Mouse (Mus musculus) kidney, embryonic 15.5 days (tissue): Measurements from ENCODE around the gene Rimklb. TPM values are rescaled to one million over a fixed set of nuclear protein-coding genes. Genes with fewer than 3 reads are reported as not detected.
A peak's percentile ranks its signal among the peaks of the same experiment; 100 is the strongest.
"Not testable (repeated sequence)": the region's sequence is repeated elsewhere in the genome, so short reads cannot be mapped to it uniquely, and the experiment has no call there.

ENCODE experiments used
- ATAC-seq: fragments of 200-750 bp; cut with Nextera tagmentation; replicated peaks from 2 replicates; pipeline ENCODE4 v1.8.0; 2017; ENCODE audit warnings: moderate TSS enrichment; ENCODE audit not compliant: low FRiP score
- H3K27ac ChIP-seq: fragments of 300-500 bp; sonication (generic); 2 replicates; pipeline ENCODE4 v1.5.1; 2015; ENCODE audit warnings: mild to moderate bottlenecking, inconsistent platforms
- H3K27me3 ChIP-seq: fragments of 300-500 bp; sonication (generic); 2 replicates; pipeline ENCODE4 v1.6.1; 2015; ENCODE audit warnings: inconsistent platforms
- H3K36me3 ChIP-seq: fragments of 300-500 bp; sonication (generic); 2 replicates; pipeline ENCODE4 v1.6.1; 2015; ENCODE audit warnings: inconsistent platforms
- H3K4me1 ChIP-seq: fragments of 300-500 bp; sonication (generic); 2 replicates; pipeline ENCODE4 v1.6.1; 2015; ENCODE audit warnings: inconsistent platforms
- H3K4me2 ChIP-seq: fragments of 300-500 bp; sonication (generic); 2 replicates; pipeline ENCODE4 v1.6.1; 2015; ENCODE audit warnings: moderate library complexity, mild to moderate bottlenecking, inconsistent platforms
- H3K4me3 ChIP-seq: fragments of 300-500 bp; sonication (generic); replicated peaks from 2 replicates; pipeline ENCODE4 v1.5.1; 2015; ENCODE audit warnings: mild to moderate bottlenecking, inconsistent platforms
- H3K9ac ChIP-seq: fragments of 300-500 bp; sonication (generic); 2 replicates; pipeline ENCODE4 v1.6.1; 2015; ENCODE audit warnings: mild to moderate bottlenecking, inconsistent platforms
- H3K9me3 ChIP-seq: fragments of 300-500 bp; sonication (generic); replicated peaks from 2 replicates; pipeline ENCODE4 v1.6.1; 2016; ENCODE audit warnings: inconsistent platforms
- WGBS: fragments of 180-500 bp; shearing (Covaris S2); methylation state at CpG from one replicate; pipeline ENCODE4 v1.1.7; 2015; ENCODE audit warnings: mixed read lengths; 5-methylcytosine and 5-hydroxymethylcytosine counted together
- polyA plus RNA-seq: library from polyadenylated mRNA; unstranded; fragments of >200 nt; fragmentation: Nextera tagmentation; extraction: Ambion mirVana; gene quantifications from 2 replicates; pipeline ENCODE4 v1.2.1, GENCODE M21; 2015

The Rimklb gene
- polyA plus RNA-seq: 15.3 and 16.2 TPM in 2 replicates

DNA sequence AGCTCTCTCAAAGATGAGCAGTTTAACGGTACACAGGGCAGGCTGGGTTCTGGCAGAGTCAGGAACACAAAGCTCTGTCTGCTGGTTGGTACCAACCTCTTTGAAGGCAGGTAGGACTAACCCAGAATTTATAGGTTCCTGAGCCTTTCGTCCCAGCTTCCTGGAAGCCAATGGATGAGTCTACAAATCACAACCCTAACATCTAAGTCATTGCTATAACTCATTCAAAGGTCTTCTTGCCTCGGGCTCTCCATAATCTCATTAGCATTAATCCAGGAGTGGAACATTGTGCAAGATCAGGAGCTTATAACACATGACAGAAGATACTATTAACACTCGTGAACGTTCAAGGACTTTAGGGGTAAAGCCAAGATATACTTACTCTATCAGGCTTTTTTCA, at the start of gene Rimklb:
Gene Rimklb (minus strand): TSS at position 101 of the 400 bp plus-strand sequence.
- WGBS: 76% methylated on average over 5 of the region's 5 CpGs
- ATAC-seq: no peak
- Histone ChIP-seq H3K9me3 (no peaks in the 10 kb centered on the region), H3K27me3 (no peaks in the 10 kb centered on the region), H3K36me3 (no peaks in the 10 kb centered on the region), H3K4me3 (no peak within 1 kb of the TSS), H3K4me2 (no peak within 1 kb of the TSS), H3K4me1 (peaks cover 27% of the 10 kb centered on the region), H3K9ac (no peak within 1 kb of the TSS), H3K27ac (no peak within 1 kb of the TSS)

- WGBS: 74% methylated on average over 10 of the region's 10 CpGs
- no peak for ATAC-seq
Measured at GRCm38 (mm10) chr6:122545948-122546347, 47.4 kb upstream of the Rimklb start.

GRCm38 (mm10) chr6:122545289-122545882, 46.8 kb upstream of the Rimklb start:
- Histone ChIP-seq H3K27me3 (no peaks in the 10 kb centered on the region), H3K36me3 (no peaks in the 10 kb centered on the region), H3K9ac (no peak overlapping the region), H3K27ac (no peak overlapping the region), H3K4me3 (no peak overlapping the region), H3K4me1 (no peaks in the 10 kb centered on the region), H3K4me2 (no peak overlapping the region), H3K9me3 (no peaks in the 10 kb centered on the region)
- ATAC-seq: no peak
- 71% methylated on average over 9 of the region's 9 CpGs for WGBS

More at GRCm38 (mm10) chr6:122545948-122546347, 47.4 kb upstream of the Rimklb start:
- Histone ChIP-seq H3K4me3 (no peak overlapping the region), H3K9me3 (no peaks in the 10 kb centered on the region), H3K9ac (no peak overlapping the region), H3K27me3 (no peaks in the 10 kb centered on the region), H3K36me3 (no peaks in the 10 kb centered on the region), H3K27ac (no peak overlapping the region), H3K4me1 (no peaks in the 10 kb centered on the region), H3K4me2 (no peak overlapping the region)

DNA sequence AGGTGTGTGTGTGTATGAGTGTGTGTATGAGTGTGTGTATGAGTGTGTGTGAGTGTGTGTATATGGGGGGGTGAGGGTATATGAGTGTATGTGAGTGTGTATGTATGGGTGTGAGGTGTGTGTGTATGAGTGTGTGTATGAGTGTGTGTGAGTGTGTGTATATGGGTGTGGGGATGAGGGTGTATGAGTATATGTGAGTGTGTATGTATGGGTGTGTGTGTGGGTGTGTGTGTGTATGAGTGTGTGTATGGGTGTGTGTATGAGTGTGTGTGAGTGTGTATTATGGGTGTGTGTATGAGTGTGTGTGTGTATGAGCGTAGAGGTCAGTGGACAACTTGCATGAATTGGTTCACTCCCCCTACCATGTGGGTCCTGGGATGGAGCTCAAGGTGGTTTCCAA, 46.1 kb upstream of the Rimklb start:
- H3K36me3 ChIP-seq: no peaks in the 10 kb centered on the region
- no peaks in the 10 kb centered on the region for H3K27me3 ChIP-seq
- no peak overlapping the region for H3K4me2 ChIP-seq
- ATAC-seq: no peak
- no peak overlapping the region for H3K9ac ChIP-seq
- WGBS: 90% methylated on average over 1 of the region's 1 CpGs
- no peak overlapping the region for H3K4me3 ChIP-seq
- H3K4me1 ChIP-seq: no peaks in the 10 kb centered on the region
- H3K27ac ChIP-seq: no peak overlapping the region
- H3K9me3 ChIP-seq: no peaks in the 10 kb centered on the region

DNA sequence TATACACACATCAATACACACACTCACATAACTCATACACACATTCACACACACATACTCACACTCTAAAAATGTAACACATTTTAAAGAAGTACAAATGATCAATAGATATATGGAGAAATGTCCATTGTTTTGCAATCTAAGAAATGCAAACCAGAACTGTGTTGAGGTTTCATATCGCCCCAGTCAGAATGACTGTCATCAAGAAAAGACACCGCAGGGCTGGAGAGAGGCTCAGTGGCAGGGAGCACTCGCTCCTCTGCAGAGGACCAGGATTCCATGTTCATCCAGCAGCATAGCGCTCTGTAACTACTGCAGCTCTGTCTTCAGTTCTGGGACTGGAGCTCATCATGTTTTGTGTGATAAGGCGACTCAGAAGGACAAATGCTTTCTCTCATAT, 45.0 kb upstream of the Rimklb start:
- Histone ChIP-seq H3K9me3 (no peaks in the 10 kb centered on the region), H3K9ac (no peak overlapping the region), H3K4me2 (no peak overlapping the region), H3K4me1 (no peaks in the 10 kb centered on the region), H3K36me3 (no peaks in the 10 kb centered on the region), H3K27ac (no peak overlapping the region), H3K4me3 (no peak overlapping the region), H3K27me3 (no peaks in the 10 kb centered on the region)
- 86% methylated on average over 5 of the region's 5 CpGs for WGBS
- no peak for ATAC-seq

DNA sequence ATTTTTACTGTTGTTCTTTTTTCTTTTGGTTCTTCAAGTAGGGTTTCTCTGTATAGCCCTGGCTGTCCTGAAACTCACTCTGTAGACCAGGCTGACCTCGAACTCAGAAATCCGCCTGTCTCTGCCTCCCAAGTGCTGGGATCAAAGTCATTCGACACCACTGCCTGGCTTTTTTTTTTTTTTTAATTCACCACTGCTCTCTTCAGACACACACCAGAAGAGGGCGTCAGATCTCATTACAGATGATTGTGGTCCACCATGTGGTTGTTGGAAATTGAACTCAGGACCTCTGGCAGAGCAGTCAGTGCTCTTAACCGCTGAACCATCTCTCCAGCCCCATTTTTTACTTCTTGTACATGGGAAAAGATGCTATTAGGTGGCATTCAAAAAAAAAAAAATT, 43.9 kb upstream of the Rimklb start:
- H3K4me3 ChIP-seq, H3K9me3 ChIP-seq, ATAC-seq, H3K27ac ChIP-seq, H3K36me3 ChIP-seq, H3K9ac ChIP-seq, H3K27me3 ChIP-seq, H3K4me1 ChIP-seq, H3K4me2 ChIP-seq: not testable (repeated sequence)
- WGBS: 78% methylated on average over 5 of the region's 5 CpGs

GRCm38 (mm10) chr6:122539564-122539963, 41.0 kb upstream of the Rimklb start:
- Histone ChIP-seq H3K27ac (no peak overlapping the region), H3K4me2 (no peak overlapping the region), H3K4me1 (no peaks in the 10 kb centered on the region), H3K27me3 (no peaks in the 10 kb centered on the region), H3K4me3 (no peak overlapping the region), H3K9ac (no peak overlapping the region), H3K36me3 (no peaks in the 10 kb centered on the region), H3K9me3 (no peaks in the 10 kb centered on the region)
- ATAC-seq: no peak
- WGBS: 89% methylated on average over 9 of the region's 9 CpGs

GRCm38 (mm10) chr6:122534032-122534431, 35.5 kb upstream of the Rimklb start:
- H3K27me3 ChIP-seq: no peaks in the 10 kb centered on the region
- H3K4me1 ChIP-seq: 0 out of 2 replicates have a peak, but pooled peaks cover 5% of the 10 kb centered on the region
- ATAC-seq: no peak
- no peak overlapping the region for H3K4me3 ChIP-seq
- no peak overlapping the region for H3K9ac ChIP-seq
- no peaks in the 10 kb centered on the region for H3K9me3 ChIP-seq
- H3K4me2 ChIP-seq: no peak overlapping the region
- H3K27ac ChIP-seq: no peak overlapping the region
- 30% methylated on average over 3 of the region's 3 CpGs for WGBS
- H3K36me3 ChIP-seq: no peaks in the 10 kb centered on the region

DNA sequence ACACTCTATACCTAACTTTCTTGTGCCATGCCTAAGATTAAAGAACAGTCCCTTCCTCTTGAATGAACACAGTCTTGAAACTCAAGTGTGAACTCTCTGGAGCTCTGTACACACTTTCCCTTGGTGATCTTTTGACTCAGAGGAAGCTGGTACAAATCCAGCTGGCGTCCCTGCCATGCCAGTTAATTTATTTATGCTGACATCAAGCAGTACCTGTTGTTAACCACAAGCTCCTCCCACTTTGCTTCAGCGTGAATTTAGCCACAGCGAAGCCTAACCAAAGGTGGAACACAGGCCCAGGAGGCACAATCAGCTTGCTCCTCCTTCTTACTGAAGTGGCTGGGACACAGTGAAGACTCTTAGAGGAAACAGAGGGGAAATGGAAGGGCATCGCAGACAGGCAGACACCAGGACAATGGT, 34.3 kb upstream of the Rimklb start:
- Histone ChIP-seq H3K4me2 (peak overlapping the region; percentile 47), H3K9ac (no peak overlapping the region)
- WGBS: 5% methylated on average over 4 of the region's 4 CpGs

DNA sequence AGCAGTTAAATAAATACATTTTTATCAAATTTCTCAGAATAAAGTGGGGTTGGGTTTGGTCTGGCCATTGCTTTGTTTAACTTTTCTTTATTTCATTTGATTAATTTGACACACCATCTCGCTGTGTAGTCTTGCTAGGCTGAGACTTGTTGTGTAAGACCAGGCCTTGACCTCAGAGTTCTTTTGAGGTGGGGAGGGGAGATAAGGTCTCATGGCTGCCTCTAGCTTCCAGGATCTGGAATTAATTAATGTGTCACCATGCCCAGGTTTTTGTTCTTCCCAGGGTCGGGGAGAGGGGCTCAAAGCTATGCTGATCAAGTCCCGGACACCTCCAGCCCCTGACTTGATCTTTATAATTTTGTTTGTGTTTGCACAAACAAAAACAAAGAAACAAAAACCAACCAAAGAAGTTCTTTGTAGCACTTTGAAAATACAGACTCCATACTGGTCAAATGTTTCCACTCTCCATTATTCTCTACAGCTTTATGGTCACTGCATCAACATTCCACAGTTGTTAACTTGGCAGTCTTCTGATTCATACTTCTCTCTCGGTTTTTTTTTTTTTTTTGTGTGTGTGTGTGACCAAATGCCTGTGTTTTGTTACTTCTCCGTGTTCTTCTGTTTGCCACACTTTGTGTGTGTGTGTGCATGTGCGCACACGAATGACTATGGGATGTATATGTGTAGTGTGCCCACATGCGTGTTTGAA, 33.1 kb upstream of the Rimklb start:
- no peak overlapping the region for H3K4me2 ChIP-seq
- no peak; the same call in 1 of the 2 replicates for ATAC-seq
- no peak overlapping the region for H3K4me3 ChIP-seq
- H3K9me3 ChIP-seq: no peaks in the 10 kb centered on the region
- H3K36me3 ChIP-seq: no peaks in the 10 kb centered on the region
- 0 out of 2 replicates have a peak, but pooled peaks cover 5% of the 10 kb centered on the region for H3K4me1 ChIP-seq
- peak overlapping the region; percentile 56 for H3K27ac ChIP-seq
- H3K9ac ChIP-seq: no peak overlapping the region
- H3K27me3 ChIP-seq: no peaks in the 10 kb centered on the region
- WGBS: 67% methylated on average over 8 of the region's 8 CpGs

More for the DNA sequence above, 34.3 kb upstream of the Rimklb start:
- no peak overlapping the region for H3K4me3 ChIP-seq
- no peaks in the 10 kb centered on the region for H3K27me3 ChIP-seq
- peak; percentile 59 for ATAC-seq
- no peak overlapping the region for H3K27ac ChIP-seq
- no peaks in the 10 kb centered on the region for H3K9me3 ChIP-seq
- H3K36me3 ChIP-seq: no peaks in the 10 kb centered on the region
- H3K4me1 ChIP-seq: 0 out of 2 replicates have a peak, but pooled peaks cover 5% of the 10 kb centered on the region

DNA sequence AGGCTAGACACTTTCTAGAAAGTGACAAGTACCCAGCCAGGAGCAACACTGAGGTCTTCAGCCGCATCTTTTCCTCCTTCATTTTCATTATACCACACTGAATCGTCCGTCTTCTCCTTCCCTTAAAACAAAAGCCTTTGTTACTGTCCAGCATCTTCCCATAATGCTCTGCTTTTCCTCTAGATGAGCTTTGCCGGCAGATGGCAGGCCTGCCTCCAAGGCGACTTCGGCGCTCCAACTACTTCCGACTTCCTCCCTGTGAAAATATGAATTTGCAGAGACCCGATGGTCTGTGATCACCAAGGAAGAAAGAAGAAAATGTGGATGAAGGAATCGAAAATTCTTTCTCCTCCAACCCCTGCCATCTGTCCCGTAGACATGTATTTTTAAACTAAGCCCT, 29.6 kb upstream of the Rimklb start:
- Histone ChIP-seq H3K4me1 (0 out of 2 replicates have a peak, but pooled peaks cover 3% of the 10 kb centered on the region), H3K27ac (no peak overlapping the region), H3K27me3 (no peaks in the 10 kb centered on the region), H3K4me2 (no peak overlapping the region), H3K9ac (no peak overlapping the region), H3K36me3 (no peaks in the 10 kb centered on the region), H3K9me3 (no peaks in the 10 kb centered on the region), H3K4me3 (no peak overlapping the region)
- WGBS: 90% methylated on average over 11 of the region's 11 CpGs
- ATAC-seq: no peak

- H3K27me3 ChIP-seq: no peaks in the 10 kb centered on the region
- H3K9ac ChIP-seq: no peak overlapping the region
- 0 out of 2 replicates have a peak, but pooled peaks cover 3% of the 10 kb centered on the region for H3K4me1 ChIP-seq
- no peak for ATAC-seq
- H3K4me3 ChIP-seq: no peak overlapping the region
- H3K9me3 ChIP-seq: no peaks in the 10 kb centered on the region
- no peak overlapping the region for H3K4me2 ChIP-seq
- 22% methylated on average over 12 of the region's 12 CpGs for WGBS
- H3K27ac ChIP-seq: no peak overlapping the region
- H3K36me3 ChIP-seq: no peaks in the 10 kb centered on the region
Measured at GRCm38 (mm10) chr6:122527596-122527995, 29.0 kb upstream of the Rimklb start.
